Mouse (Mus musculus) liver, adult 2 months (tissue): ENCODE measurements at regions not wholly inside any gene's neighbourhood (a gene's known extent, or its start where the extent isn't known, plus 50 kb on each side); places are given as distances from the start of the nearest gene placed in this dataset.

Source experiments
- DNase-seq: peaks from one replicate; pipeline ENCODE4 v3.0.0-alpha.2; 2011; ENCODE audit warnings: low read depth, low spot score; ENCODE audit errors: extremely low read depth
- H3K27ac ChIP-seq: fragments of 200-500 bp; replicated peaks from 2 replicates; pipeline ENCODE4 v1.5.1; 2012; ENCODE audit warnings: low read depth, mild to moderate bottlenecking, control low read depth, inconsistent platforms, low read length; ENCODE audit not compliant: insufficient read depth
- H3K27me3 ChIP-seq: fragments of 200-500 bp; 2 replicates; pipeline ENCODE4 v1.6.1; 2012; ENCODE audit warnings: mild to moderate bottlenecking, moderate library complexity, low read length, inconsistent platforms; ENCODE audit not compliant: control insufficient read depth, insufficient read depth
- H3K36me3 ChIP-seq: fragments of 200-500 bp; 2 replicates; pipeline ENCODE4 v1.6.1; 2012; ENCODE audit warnings: low read length, inconsistent platforms; ENCODE audit not compliant: control insufficient read depth, insufficient read depth
- H3K4me1 ChIP-seq: fragments of 200-500 bp; 2 replicates; pipeline ENCODE4 v1.6.1; 2011; ENCODE audit warnings: low read length; ENCODE audit not compliant: control insufficient read depth, insufficient read depth
- H3K4me3 ChIP-seq: fragments of 200-500 bp; 2 replicates; pipeline ENCODE4 v1.5.1; 2011; ENCODE audit warnings: low read depth, mild to moderate bottlenecking, control low read depth, low read length, moderate library complexity; ENCODE audit not compliant: insufficient read depth
- H3K79me2 ChIP-seq: fragments of 200-500 bp; 2 replicates; pipeline ENCODE4 v1.6.1; 2012; ENCODE audit warnings: inconsistent platforms, mild to moderate bottlenecking, low read length, moderate library complexity; ENCODE audit not compliant: control insufficient read depth, insufficient read depth
- H3K9ac ChIP-seq: fragments of 200-500 bp; 2 replicates; pipeline ENCODE4 v1.6.1; 2012; ENCODE audit warnings: low read depth, mild to moderate bottlenecking, control low read depth, inconsistent platforms, low read length
- CTCF ChIP-seq: fragments of 200-500 bp; IDR thresholded peaks from 2 replicates; pipeline ENCODE4 v1.5.1; 2011; ENCODE audit warnings: low read depth, low read length, control low read depth
- POLR2A ChIP-seq: fragments of 200-500 bp; IDR thresholded peaks from 2 replicates; pipeline ENCODE4 v1.6.1; 2011; ENCODE audit warnings: low read length, control low read depth; ENCODE audit not compliant: insufficient read depth; ENCODE audit errors: extremely low read depth
- WGBS: fragments of 180-500 bp; shearing (Covaris S2); methylation state at CpG from one replicate; pipeline ENCODE4 v1.1.7; 2018; 5-methylcytosine and 5-hydroxymethylcytosine counted together

- DNase-seq = peak; percentile 36
- no peaks in the 10 kb centered on the region for H3K27me3 ChIP-seq
- H3K9ac ChIP-seq = no peak overlapping the region
- TF ChIP-seq POLR2A (no peak), CTCF (peak; percentile 87)
- no peaks in the 10 kb centered on the region for H3K79me2 ChIP-seq
- H3K36me3 ChIP-seq = no peaks in the 10 kb centered on the region
- peaks cover 13% of the 10 kb centered on the region for H3K4me1 ChIP-seq
- no peak overlapping the region for H3K27ac ChIP-seq
- no peak overlapping the region for H3K4me3 ChIP-seq
- 4% methylated on average over 6 of the region's 6 CpGs for WGBS
These were observed 147.9 kb downstream of the Unc5cl start for GRCm38 (mm10) chr17:48602554-48602953.

GRCm38 (mm10) chr17:48606767-48607166 is 152.1 kb downstream of the Unc5cl start:
- Histone ChIP-seq H3K4me3 (no peak overlapping the region), H3K4me1 (no peaks in the 10 kb centered on the region), H3K79me2 (no peaks in the 10 kb centered on the region), H3K27me3 (no peaks in the 10 kb centered on the region), H3K9ac (no peak overlapping the region), H3K27ac (no peak overlapping the region), H3K36me3 (no peaks in the 10 kb centered on the region)
- DNase-seq = no peak
- 81% methylated on average over 4 of the region's 4 CpGs for WGBS
- no peak for TF ChIP-seq POLR2A
- no peak for TF ChIP-seq CTCF

- H3K4me1 ChIP-seq = no peaks in the 10 kb centered on the region
- no peak overlapping the region for H3K4me3 ChIP-seq
- H3K79me2 ChIP-seq = no peaks in the 10 kb centered on the region
- no peak for DNase-seq
- H3K27ac ChIP-seq = no peak overlapping the region
- H3K9ac ChIP-seq = no peak overlapping the region
- no peaks in the 10 kb centered on the region for H3K27me3 ChIP-seq
- TF ChIP-seq CTCF = no peak
- TF ChIP-seq POLR2A = no peak
- WGBS = 68% methylated on average over 3 of the region's 3 CpGs
- H3K36me3 ChIP-seq = no peaks in the 10 kb centered on the region
These were observed 153.6 kb downstream of the Unc5cl start for GRCm38 (mm10) chr17:48608315-48608714.

GRCm38 (mm10) chr17:48610107-48610506 is 155.4 kb downstream of the Unc5cl start:
- no peak overlapping the region for H3K27ac ChIP-seq
- 81% methylated on average over 10 of the region's 10 CpGs for WGBS
- no peak overlapping the region for H3K4me3 ChIP-seq
- no peaks in the 10 kb centered on the region for H3K79me2 ChIP-seq
- no peaks in the 10 kb centered on the region for H3K27me3 ChIP-seq
- H3K4me1 ChIP-seq = no peaks in the 10 kb centered on the region
- no peaks in the 10 kb centered on the region for H3K36me3 ChIP-seq
- DNase-seq = no peak
- H3K9ac ChIP-seq = no peak overlapping the region
- no peak for TF ChIP-seq POLR2A
- TF ChIP-seq CTCF = no peak

- no peak for TF ChIP-seq CTCF
- WGBS = 64% methylated on average over 8 of the region's 8 CpGs
- H3K27ac ChIP-seq = no peak overlapping the region
These were observed 156.1 kb downstream of the Unc5cl start for GRCm38 (mm10) chr17:48610806-48611205.

DNA sequence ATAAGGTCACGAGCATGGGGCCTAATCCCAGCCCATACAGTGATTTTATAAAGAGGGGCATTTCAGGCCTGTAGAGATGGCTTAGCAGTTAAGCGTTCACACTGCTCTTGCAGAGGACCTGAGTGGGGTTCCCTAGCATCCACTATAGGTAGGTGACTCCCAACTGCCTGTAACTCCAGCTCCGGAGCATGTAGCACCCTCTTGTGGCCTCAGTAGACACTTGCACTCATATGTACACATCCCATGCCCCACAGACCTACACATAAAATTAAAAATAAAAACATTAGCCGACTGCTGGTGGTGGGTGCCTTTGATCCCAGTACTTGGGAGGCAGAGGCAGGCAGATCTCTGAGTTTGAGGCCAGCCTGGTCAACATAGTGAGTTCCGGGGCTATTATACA is 158.8 kb downstream of the Unc5cl start:
- Histone ChIP-seq H3K4me1 (no peaks in the 10 kb centered on the region), H3K79me2 (no peaks in the 10 kb centered on the region), H3K27me3 (no peaks in the 10 kb centered on the region), H3K36me3 (no peaks in the 10 kb centered on the region), H3K9ac (no peak overlapping the region), H3K4me3 (no peak overlapping the region), H3K27ac (no peak overlapping the region)
- peak; percentile 36; the same call in 1 of the 2 replicates for TF ChIP-seq CTCF
- no peak for TF ChIP-seq POLR2A
- WGBS = 86% methylated on average over 5 of the region's 5 CpGs
- DNase-seq = no peak

More at GRCm38 (mm10) chr17:48610806-48611205, 156.1 kb downstream of the Unc5cl start:
- Histone ChIP-seq H3K9ac (no peak overlapping the region), H3K4me1 (no peaks in the 10 kb centered on the region), H3K79me2 (no peaks in the 10 kb centered on the region), H3K27me3 (no peaks in the 10 kb centered on the region), H3K36me3 (no peaks in the 10 kb centered on the region), H3K4me3 (no peak overlapping the region)
- no peak for DNase-seq
